Mouse (Mus musculus) kidney, embryonic 14.5 days (tissue): ENCODE results near the gene Pdzd8. TPM values are rescaled to one million over a fixed set of nuclear protein-coding genes. Genes with fewer than 3 reads are reported as not detected.

Experiments used
- ATAC-seq: fragments of 200-750 bp; cut with Nextera tagmentation; 2 replicates; pipeline ENCODE4 v1.8.0; 2017; ENCODE audit warnings: moderate number of reproducible peaks, mild to moderate bottlenecking, moderate TSS enrichment, moderate library complexity; ENCODE audit not compliant: low FRiP score, low TSS enrichment
- H3K27ac ChIP-seq: fragments of 300-500 bp; sonication (generic); 2 replicates; pipeline ENCODE4 v1.5.1; 2014; ENCODE audit warnings: low read depth, mild to moderate bottlenecking, low read length, moderate library complexity, mixed read lengths
- H3K27me3 ChIP-seq: fragments of 300-500 bp; sonication (generic); 2 replicates; pipeline ENCODE4 v1.6.1; 2014; ENCODE audit warnings: mild to moderate bottlenecking, low read length; ENCODE audit not compliant: control insufficient read depth, insufficient read depth
- H3K36me3 ChIP-seq: fragments of 300-500 bp; sonication (generic); 2 replicates; pipeline ENCODE4 v1.6.1; 2014; ENCODE audit warnings: low read length, mixed read lengths; ENCODE audit not compliant: control insufficient read depth, insufficient read depth
- H3K4me1 ChIP-seq: fragments of 300-500 bp; sonication (generic); 2 replicates; pipeline ENCODE4 v1.6.1; 2014; ENCODE audit warnings: low read length, mixed read lengths; ENCODE audit not compliant: control insufficient read depth, insufficient read depth
- H3K4me2 ChIP-seq: fragments of 300-500 bp; sonication (generic); replicated peaks from 2 replicates; pipeline ENCODE4 v1.6.1; 2014; ENCODE audit warnings: low read depth, mild to moderate bottlenecking, low read length
- H3K4me3 ChIP-seq: fragments of 300-500 bp; sonication (generic); 2 replicates; pipeline ENCODE4 v1.5.1; 2014; ENCODE audit warnings: mild to moderate bottlenecking, low read length
- H3K9ac ChIP-seq: fragments of 300-500 bp; sonication (generic); 2 replicates; pipeline ENCODE4 v1.6.1; 2014; ENCODE audit warnings: low read depth, mild to moderate bottlenecking, low read length, moderate library complexity
- H3K9me3 ChIP-seq: fragments of 300-500 bp; sonication (generic); 2 replicates; pipeline ENCODE4 v1.6.1; 2016; ENCODE audit warnings: low read length; ENCODE audit not compliant: control insufficient read depth
- WGBS: fragments of 180-500 bp; shearing (Covaris S2); extraction: QIAGEN DNeasy Blood & Tissue Kit; methylation state at CpG from one replicate; pipeline ENCODE4 v1.1.7; 2014; 5-methylcytosine and 5-hydroxymethylcytosine counted together
- polyA plus RNA-seq: library from polyadenylated mRNA; unstranded; fragments of >200 nt; fragmentation: Nextera tagmentation; extraction: Ambion mirVana; gene quantifications from 2 replicates; pipeline ENCODE4 v1.2.1, GENCODE M21; 2014

Gene Pdzd8
- polyA plus RNA-seq, 1 experiment from 2014 or later, result 18.8 TPM

GRCm38 (mm10) chr19:59376481-59376880, 30.9 kb upstream of the Pdzd8 start:
- Histone ChIP-seq H3K27me3 (no peaks in the 10 kb centered on the region), H3K4me1 (no peaks in the 10 kb centered on the region), H3K9ac (no peak overlapping the region), H3K36me3 (no peaks in the 10 kb centered on the region), H3K4me3 (no peak overlapping the region), H3K27ac (no peak overlapping the region), H3K9me3 (no peaks in the 10 kb centered on the region), H3K4me2 (no peak overlapping the region)
- WGBS, result 87% methylated on average over 2 of the region's 2 CpGs
- no peak for ATAC-seq

GRCm38 (mm10) chr19:59374940-59375339, 29.4 kb upstream of the Pdzd8 start:
- no peak overlapping the region for H3K4me2 ChIP-seq
- H3K27ac ChIP-seq, result no peak overlapping the region
- 85% methylated on average over 6 of the region's 6 CpGs for WGBS
- no peaks in the 10 kb centered on the region for H3K36me3 ChIP-seq
- no peaks in the 10 kb centered on the region for H3K9me3 ChIP-seq
- H3K9ac ChIP-seq, result no peak overlapping the region
- no peak for ATAC-seq
- H3K4me3 ChIP-seq, result no peak overlapping the region
- H3K27me3 ChIP-seq, result no peaks in the 10 kb centered on the region
- H3K4me1 ChIP-seq, result no peaks in the 10 kb centered on the region

- H3K27ac ChIP-seq, result no peak overlapping the region
- no peaks in the 10 kb centered on the region for H3K27me3 ChIP-seq
- no peaks in the 10 kb centered on the region for H3K36me3 ChIP-seq
- H3K9ac ChIP-seq, result no peak overlapping the region
- 84% methylated on average over 4 of the region's 4 CpGs for WGBS
- H3K9me3 ChIP-seq, result no peaks in the 10 kb centered on the region
- ATAC-seq, result no peak
- H3K4me2 ChIP-seq, result no peak overlapping the region
- H3K4me3 ChIP-seq, result no peak overlapping the region
- H3K4me1 ChIP-seq, result no peaks in the 10 kb centered on the region
Observed at GRCm38 (mm10) chr19:59372928-59373327, 27.3 kb upstream of the Pdzd8 start.

- Histone ChIP-seq H3K4me2 (no peak overlapping the region), H3K4me1 (no peaks in the 10 kb centered on the region), H3K27ac (no peak overlapping the region), H3K27me3 (no peaks in the 10 kb centered on the region), H3K4me3 (no peak overlapping the region), H3K9ac (no peak overlapping the region), H3K9me3 (no peaks in the 10 kb centered on the region), H3K36me3 (no peaks in the 10 kb centered on the region)
- WGBS, result 76% methylated on average over 4 of the region's 4 CpGs
- ATAC-seq, result no peak
Observed at GRCm38 (mm10) chr19:59371016-59371415, 25.4 kb upstream of the Pdzd8 start.

- no peak for ATAC-seq
- Histone ChIP-seq H3K27ac (no peak overlapping the region), H3K36me3 (no peaks in the 10 kb centered on the region), H3K9ac (no peak overlapping the region), H3K27me3 (no peaks in the 10 kb centered on the region), H3K4me2 (no peak overlapping the region), H3K4me3 (no peak overlapping the region), H3K9me3 (no peaks in the 10 kb centered on the region), H3K4me1 (no peaks in the 10 kb centered on the region)
- 80% methylated on average over 4 of the region's 4 CpGs for WGBS
Observed at GRCm38 (mm10) chr19:59367892-59368291, 22.3 kb upstream of the Pdzd8 start.

- Histone ChIP-seq H3K4me3 (no peak overlapping the region), H3K9ac (no peak overlapping the region), H3K4me2 (no peak overlapping the region), H3K4me1 (no peaks in the 10 kb centered on the region), H3K27ac (no peak overlapping the region), H3K9me3 (no peaks in the 10 kb centered on the region), H3K36me3 (no peaks in the 10 kb centered on the region), H3K27me3 (no peaks in the 10 kb centered on the region)
- no peak for ATAC-seq
- WGBS, result 80% methylated on average over 3 of the region's 3 CpGs
Observed at GRCm38 (mm10) chr19:59366724-59367123, 21.1 kb upstream of the Pdzd8 start.

GRCm38 (mm10) chr19:59363666-59364065, 18.1 kb upstream of the Pdzd8 start:
- no peak for ATAC-seq
- H3K27me3 ChIP-seq, result no peaks in the 10 kb centered on the region
- no peak overlapping the region for H3K4me2 ChIP-seq
- WGBS, result 91% methylated on average over 3 of the region's 3 CpGs
- H3K27ac ChIP-seq, result no peak overlapping the region
- no peak overlapping the region for H3K9ac ChIP-seq
- no peaks in the 10 kb centered on the region for H3K9me3 ChIP-seq
- H3K36me3 ChIP-seq, result no peaks in the 10 kb centered on the region
- H3K4me3 ChIP-seq, result no peak overlapping the region
- no peaks in the 10 kb centered on the region for H3K4me1 ChIP-seq

GRCm38 (mm10) chr19:59362646-59363045, 17.1 kb upstream of the Pdzd8 start:
- Histone ChIP-seq H3K9ac (no peak overlapping the region), H3K27me3 (no peaks in the 10 kb centered on the region), H3K27ac (no peak overlapping the region), H3K4me2 (no peak overlapping the region), H3K4me1 (no peaks in the 10 kb centered on the region), H3K4me3 (no peak overlapping the region), H3K9me3 (no peaks in the 10 kb centered on the region), H3K36me3 (no peaks in the 10 kb centered on the region)
- no peak for ATAC-seq
- 75% methylated on average over 6 of the region's 6 CpGs for WGBS

- Histone ChIP-seq H3K4me2 (no peak overlapping the region), H3K27me3 (no peaks in the 10 kb centered on the region), H3K4me1 (no peaks in the 10 kb centered on the region), H3K9me3 (no peaks in the 10 kb centered on the region), H3K9ac (no peak overlapping the region), H3K4me3 (no peak overlapping the region), H3K36me3 (no peaks in the 10 kb centered on the region), H3K27ac (no peak overlapping the region)
- no peak for ATAC-seq
- 83% methylated on average over 2 of the region's 2 CpGs for WGBS
Observed at GRCm38 (mm10) chr19:59360486-59360896, 14.9 kb upstream of the Pdzd8 start.

- H3K4me1 ChIP-seq, result no peaks in the 10 kb centered on the region
- H3K9me3 ChIP-seq, result no peaks in the 10 kb centered on the region
- no peaks in the 10 kb centered on the region for H3K36me3 ChIP-seq
- no peaks in the 10 kb centered on the region for H3K27me3 ChIP-seq
- no peak overlapping the region for H3K4me2 ChIP-seq
- ATAC-seq, result no peak
- whole genome bisulfite sequencing, result 61% methylated on average over 4 of the region's 4 CpGs
- no peak overlapping the region for H3K27ac ChIP-seq
- no peak overlapping the region for H3K9ac ChIP-seq
- H3K4me3 ChIP-seq, result no peak overlapping the region
Observed at GRCm38 (mm10) chr19:59359202-59359601, 13.6 kb upstream of the Pdzd8 start.
